Mouse (Mus musculus) spleen, postnatal 14 days (tissue): ENCODE results near the gene BC005624.
A peak's percentile ranks its signal among the peaks of the same experiment; 100 is the strongest.

ENCODE experiments used
- DNase-seq, 2 experiments: peaks; one replicate each; pipeline ENCODE4 v3.0.0; 2021 to 2022; ENCODE audit warnings: low spot score in 2 of 2

The BC005624 gene

DNA sequence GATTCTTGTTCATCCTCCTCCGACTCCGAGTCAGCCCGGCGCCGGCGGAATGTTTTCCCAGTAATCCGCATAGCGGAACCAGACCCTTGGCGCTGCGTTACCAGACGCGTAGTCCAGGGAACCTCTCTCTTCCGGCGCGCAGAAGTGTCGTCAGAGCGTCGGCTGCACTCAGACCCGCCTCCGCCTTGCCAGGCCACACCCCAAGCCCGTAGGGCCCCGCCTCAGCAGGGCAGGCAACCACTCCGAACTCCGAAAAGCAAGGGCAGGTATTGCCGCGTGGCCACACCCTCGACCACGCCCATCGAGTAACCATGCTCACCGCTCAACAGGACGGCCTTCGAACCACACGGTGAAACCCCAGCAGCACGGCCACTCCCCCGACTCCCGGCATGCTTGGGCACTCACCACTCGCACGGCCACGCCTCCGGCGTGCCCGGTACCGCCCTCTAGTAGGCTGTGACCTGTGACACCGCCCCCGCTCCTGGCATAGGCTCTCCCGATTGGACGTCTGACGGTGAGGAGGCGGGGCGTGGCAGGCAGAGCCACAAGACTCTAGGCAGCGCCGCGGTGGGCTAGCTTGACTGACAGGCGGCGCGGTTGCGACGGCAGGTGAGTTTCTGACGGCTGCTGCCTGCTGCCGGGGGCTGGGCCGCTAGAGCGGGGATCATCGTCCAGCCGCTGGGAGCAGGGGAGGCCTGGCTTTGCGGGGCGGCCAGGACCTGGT, at the start of gene BC005624, which contains the start of gene Usp20:
TSS of gene BC005624 (minus strand) at position 412 of the 724 bp plus-strand sequence.
TSS of gene Usp20 (plus strand) at position 490 of the 724 bp plus-strand sequence.
- peak; percentile 98 to 99 for DNase-seq

DNA sequence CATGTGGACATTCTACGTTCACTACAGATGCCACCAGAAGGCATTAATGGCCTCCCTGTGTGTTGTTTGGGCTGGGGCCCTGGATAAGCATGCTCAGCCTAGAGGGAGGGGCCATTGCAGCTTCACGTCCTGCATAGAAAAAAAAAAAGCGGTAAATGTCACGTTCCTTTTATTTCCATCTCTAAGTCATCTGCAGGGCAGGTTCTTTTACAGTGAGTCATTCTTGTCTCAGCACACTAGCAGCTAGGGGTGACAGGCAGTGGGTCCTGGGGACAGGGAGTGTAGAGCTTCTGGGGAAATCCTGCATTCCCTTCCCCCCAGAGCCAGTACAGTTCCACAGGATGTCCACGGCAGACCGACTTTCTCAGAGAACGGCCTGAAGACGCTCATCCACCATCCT, 44.6 kb upstream of the BC005624 start:
- no peak for DNase-seq

DNA sequence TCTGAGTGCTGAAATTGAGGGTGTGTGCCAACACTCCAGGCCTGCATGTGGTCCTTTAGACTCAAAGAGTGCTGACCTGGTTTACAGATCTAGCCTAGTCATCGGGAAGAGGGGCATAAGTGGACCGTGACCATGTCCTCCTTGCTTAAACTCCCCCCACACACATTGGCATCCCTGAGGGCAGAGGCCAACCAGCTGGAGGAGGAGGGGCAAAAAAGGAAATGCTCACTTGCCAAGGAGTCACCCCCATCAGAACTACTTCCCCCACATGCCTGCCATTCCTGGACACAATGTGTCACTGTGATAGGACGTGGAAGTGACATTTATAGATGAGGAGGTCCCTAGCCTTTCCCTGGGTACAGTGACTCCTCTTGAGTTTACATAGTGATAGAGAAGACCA, 43.5 kb upstream of the BC005624 start:
- DNase-seq, result no peak

DNA sequence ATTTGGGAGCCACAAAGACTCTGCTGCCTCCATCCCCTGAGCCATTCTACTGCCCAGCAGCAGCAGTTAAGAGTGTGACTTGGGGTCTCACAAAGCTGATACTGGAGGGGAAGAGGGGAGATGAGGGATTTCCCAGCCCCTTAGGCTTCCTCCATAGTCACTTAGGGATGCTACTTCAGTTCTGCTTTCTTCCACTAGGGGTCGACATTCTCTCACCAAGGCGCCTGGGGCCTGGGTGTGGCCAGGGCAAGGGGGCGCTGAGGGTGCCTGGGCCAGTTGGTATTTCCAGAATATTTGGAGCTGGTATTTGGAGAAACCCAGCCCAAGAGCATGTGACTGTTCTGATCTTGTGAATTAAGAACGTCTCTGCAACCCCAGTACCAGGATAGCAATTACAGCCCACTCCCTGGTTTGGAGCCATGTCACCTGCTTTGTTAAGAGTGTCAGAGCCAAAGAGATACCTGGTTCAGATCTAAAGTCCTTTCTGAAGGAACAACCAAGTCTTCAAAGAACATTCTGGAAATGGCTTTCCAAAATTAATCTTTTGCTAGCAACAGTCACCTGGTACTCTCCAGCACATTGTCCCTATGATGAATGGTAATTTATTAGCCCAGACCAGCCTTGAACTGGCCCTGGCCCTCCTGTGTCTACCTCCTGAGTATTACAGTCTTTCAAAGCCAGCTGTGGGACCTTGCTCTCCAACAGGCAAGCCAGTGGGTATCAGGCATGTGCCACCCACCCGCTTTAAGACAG, 42.8 kb upstream of the BC005624 start:
- peak in 1 of 2 experiments; percentile 56 for DNase-seq

DNA sequence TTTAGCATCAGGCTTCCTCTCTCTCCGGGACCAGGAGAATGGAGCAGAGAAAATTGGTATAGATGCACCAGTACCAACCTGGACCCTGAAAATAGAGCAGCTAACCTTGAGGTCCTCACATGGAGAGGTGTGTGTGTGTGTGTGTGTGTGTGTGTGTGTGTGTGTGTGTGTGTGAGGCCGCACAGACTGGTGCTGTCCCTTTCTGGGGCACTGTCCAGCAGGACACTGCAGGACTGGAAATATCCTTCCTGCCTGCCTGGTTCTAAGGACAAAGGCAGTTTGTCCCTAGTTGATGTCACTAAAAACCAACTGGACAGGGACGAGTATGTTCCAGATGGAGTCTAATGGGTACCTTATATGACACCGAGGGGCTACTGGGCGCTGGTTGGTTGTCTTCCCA, 41.9 kb upstream of the BC005624 start:
- no peak for DNase-seq

DNA sequence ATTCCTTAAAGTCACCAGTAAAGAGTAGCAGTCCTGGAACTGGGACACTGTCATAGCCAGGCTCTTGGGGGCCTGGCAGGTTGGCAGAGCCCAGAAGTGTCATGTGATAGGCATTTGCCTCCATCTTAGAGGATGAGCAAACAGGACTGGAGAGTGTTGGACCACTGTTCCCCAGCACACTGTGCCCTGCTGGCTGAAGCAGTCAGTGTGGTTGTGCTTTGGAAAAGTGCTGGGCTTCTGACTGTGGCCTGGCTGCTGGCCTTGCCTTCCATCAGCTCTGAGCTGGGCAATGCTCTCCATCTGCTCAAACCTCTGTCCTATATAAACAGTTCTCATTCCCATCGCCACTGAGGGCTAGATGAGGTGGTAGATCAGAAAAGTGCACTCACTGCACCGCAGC, 38.2 kb upstream of the BC005624 start:
- DNase-seq, result no peak

DNA sequence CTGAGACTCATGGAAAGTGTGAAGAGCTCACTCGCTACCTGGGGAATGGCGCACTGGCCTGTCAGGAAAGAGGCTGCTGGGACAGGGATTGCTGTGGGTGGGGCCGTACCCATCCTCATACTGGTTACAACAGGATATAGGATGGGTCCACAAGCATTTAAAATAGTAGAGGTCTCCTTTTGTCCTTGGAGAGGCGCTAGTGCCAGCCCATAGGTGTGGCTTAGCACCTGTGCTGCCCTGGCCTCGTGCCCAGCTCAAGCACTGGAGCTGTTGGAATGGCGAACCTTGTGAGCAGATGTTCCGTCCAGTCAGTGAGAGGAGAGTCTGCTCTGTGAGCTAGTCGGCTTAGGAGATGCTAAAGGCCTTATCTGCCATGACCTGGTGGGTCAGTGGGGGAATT, 37.0 kb upstream of the BC005624 start:
- no peak for DNase-seq

DNA sequence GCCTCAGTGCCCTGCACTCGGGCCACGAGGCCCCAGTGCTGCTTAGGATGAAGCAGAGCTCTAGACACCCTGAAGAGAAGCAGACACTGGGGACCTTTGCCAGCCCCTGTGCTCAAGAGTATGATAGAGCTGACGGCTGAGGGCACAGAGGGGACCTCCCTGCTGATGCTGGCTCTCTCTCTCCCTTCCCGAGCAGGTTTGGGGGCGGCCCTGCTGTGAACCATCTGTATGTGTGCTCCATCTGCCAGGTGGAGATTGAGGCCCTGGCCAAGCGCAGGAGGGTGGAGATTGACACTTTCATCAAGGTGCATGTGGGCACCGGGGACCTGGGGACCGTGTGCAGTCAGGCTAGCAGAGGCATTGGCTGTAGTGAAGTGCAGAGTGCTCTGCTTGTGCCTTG, 36.5 kb upstream of the BC005624 start:
- no peak for DNase-seq

DNA sequence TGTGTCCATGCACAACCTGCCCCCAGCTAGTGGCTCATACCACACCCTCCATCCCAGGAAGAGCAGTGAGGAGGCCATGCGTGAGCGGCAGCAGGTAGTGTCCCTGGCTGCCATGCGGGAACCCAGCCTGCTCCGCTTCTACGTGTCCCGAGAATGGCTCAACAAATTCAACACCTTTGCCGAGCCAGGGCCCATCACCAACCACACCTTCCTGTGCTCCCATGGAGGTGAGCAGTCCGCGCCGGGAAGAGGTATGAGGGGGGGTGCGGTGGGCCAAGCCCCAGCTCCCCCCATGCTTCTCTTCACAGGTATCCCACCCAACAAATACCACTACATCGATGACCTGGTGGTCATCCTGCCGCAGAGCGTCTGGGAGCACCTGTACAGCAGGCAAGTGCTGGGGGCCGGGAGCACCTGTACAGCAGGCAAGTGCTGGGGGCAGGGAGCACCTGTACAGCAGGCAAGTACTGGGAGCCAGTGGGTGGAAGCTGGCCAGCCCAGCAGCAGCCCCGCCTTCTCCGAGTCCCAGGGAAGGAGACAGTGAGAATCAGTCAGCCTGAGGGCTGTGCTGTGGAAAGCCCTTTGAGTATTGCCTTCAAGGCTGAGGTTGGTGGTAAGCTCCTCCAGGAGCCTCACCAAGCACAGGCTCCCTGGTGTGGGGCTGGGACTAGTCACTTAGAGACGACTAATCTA, 35.8 kb upstream of the BC005624 start:
- no peak for DNase-seq

DNA sequence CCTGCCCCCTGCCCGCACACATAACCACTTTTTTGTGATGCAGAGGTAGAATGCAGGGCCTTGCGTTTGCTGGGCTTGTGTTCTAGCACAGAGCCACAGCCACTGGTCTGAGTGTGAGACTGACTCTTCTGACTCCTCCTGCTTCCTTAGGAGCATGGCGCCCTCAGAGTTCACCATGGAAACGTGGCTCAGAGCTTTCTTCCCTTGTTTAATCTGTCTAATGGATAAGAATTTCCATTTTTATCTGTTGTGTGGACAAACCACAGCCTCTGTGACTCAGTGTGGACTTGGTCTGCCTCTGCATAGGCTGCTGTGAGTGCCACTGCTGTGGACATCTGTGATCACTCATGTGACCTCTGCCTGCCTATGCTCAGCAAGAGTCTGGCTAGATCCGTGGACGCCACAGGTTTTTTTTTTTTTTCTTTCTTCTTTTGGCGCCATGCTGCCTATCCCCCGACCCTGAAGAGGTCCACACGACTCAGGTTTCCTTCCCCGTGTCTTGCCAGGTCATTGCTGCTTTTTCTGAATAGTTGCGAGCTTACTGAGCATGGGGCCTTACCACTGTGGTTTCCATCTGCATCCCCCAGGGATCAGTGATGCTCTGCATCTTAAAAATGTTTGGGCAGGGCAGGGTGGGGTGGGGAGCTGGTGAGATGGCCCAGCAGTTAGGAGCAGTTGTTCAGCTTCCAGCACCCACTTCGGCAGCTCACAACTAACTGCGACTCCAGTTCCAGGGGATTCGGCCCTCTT, 31.5 kb upstream of the BC005624 start:
- no peak for DNase-seq

DNA sequence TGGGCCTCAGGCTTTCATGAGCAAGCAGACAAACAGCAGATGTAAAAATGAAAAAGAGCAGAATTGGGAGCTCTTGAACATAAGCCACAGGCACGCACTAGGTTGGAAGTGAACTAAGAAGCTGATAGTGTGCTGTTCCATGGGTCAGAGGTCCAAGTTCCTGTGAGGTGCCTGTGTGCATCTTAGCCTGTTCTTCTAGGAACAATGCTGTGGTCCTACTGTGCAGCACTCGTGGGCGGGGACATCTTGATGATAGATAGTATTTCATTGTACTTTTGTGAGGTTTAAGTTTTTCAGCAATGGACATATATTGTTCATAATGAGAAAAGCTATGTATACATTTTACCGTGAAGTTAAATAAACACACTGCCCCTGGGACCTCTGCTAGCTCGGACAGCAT, 25.2 kb upstream of the BC005624 start:
- no peak for DNase-seq

DNA sequence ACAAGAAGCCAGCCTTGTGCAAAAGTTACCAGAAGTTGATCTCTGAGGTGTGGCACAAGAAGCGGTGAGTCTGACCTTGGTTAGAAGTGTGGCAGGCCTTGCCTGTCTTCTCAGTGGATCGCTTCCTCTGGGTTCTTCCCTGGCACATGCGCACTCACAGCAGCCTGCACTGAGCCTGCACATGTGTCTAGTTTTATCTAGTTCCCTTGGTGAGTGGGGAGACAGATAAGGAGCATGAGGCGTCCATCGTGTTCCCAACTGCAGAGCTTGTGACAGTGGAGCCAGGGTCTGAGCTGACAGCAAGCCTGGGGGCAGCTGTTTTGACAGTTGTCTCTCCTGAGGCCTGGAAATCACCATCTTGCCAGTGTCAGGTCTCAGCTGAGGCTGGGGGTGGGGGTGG, 24.4 kb upstream of the BC005624 start:
- peak; percentile 23 to 28 for DNase-seq

DNA sequence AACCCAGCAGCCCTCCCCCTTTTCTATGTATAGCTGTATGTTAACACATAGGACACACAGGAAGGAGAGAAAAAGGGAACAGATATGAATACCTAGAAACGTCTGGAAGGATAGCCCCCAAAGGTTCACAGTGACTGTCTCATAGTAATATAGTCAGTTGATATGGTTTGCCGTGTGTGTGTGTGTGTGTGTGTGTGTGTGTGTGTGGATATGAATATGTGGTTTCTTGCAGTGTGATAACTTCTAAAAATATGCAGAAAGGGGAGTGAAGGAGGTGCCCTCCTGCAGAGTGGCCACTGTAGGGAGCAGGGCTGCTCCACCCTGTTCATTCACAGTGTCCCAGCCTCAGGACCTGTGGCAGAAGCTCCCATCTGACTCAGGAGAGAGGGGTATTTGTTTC, 23.5 kb upstream of the BC005624 start:
- no peak for DNase-seq

DNA sequence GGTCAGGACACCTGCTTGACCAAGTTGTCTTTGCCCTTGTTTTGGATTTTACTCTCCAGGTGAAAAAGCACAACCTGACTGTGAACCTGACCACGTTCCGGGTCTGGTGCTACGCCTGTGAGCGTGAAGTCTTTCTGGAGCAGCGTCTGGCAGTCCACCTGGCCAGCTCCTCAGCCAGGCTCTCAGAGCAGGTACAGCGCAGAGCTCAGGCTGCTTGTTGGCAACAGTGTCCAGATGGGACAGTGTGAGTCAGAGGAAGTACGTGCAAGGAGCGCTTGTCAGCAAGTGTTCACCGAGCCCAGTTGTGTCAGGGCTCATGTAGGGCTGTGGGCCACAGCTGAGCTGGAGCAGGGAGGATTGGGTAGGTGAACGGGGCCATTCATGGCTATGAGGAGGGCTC, 20.9 kb upstream of the BC005624 start:
- no peak for DNase-seq

DNA sequence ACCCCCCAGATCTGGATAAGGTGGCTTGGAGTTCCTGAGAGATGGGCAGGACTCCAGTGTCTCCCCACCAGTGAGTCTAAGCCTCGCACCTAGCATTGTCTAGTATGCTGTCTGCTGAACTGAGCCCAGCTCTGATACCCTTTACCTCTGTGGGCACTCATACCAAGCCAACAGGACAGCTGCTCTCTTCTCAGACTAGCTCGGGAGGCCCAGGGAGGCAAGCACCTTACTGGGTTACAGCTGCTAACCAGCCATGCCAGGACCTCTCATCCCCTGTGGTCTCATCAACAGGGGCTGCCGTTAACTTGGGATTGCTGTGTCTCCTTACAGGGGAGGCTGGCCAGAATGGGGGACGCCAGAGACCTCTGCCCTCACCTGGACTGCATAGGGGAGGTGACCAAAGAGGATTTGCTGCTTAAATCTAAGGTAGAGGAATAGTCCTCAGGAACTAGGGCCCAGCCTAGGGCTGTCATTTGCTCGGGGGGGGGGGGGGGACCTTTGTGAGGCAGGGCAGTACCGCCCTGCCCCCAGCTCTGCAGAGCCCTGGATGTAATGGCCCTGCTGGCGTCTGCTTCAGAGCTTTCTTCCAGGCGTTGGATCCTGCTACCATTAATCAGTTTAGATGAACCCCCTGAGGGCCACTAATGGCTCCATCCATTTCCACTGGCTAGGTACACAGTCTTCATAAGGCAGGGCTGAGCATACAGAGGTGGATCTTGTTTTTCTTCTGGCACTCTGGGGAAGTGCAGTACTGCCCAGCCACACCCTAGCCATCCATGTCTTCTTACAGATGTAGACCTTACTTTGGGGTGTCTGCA, 16.7 kb upstream of the BC005624 start:
- DNase-seq, result no peak

DNA sequence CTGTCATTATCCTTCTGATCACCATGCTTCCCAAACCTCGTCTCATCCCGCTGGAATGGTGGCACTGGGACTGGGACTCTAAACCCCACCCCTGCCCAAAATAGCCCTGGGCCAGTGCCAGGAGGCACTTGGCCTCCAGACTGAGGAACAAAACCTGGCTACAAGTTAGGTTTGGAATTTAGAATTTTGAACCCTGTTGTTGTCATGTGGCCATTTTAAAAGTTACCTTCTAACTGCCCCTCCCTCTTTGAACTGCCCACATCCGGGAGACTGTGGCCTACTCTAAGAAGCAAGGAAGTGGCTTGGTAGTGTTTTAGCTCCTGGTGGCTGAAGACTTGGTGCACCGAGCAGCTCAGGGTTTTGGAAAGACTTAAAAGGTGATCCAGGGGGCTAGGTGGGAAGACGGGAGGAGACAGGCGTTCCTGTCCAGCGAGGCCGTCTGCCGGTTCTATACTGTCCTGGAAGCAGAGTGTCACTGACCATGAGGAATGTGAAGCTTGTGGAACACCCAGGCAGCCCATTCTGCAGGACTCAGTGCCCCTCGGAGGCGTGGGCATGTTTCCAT, 13.5 kb upstream of the BC005624 start:
- DNase-seq, result no peak

DNA sequence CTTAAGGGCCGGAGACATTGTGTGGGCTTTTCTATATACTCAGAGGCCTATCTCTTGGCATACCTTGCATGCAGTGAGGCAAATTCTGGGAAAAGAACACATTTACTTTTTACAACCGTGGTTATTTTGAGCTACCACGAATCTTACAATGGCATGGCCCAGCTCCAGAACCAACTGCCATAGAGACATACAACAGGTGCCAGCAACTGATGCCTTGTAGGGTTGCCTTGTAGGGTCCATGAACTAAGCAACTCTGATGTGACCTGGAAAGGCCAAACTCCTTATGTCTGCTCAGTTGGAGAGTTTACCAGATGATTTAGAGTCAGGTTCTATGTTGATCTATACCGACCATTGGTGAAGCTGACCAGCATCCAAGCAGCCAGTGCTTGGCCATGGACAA, 12.9 kb upstream of the BC005624 start:
- no peak for DNase-seq

DNA sequence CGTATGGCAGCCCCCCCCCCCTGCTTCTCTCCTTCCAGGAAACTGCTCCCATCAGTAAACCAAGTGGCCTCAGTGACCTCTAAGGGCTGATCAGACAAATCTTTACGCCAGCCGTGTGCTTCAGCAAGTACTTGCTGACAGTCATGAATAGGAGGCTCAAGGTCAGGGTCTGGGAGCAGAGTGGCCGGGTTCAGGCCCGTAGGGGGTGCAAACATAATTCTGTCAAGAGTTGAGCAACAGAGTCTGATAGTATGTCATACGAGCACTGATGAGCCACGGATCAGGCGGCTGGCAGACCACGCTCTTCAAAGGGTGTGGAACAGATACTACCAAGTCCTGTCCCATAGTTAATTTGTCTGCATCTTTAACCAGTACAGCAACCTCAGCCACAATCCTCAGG, 8.2 kb upstream of the BC005624 start:
- DNase-seq, result no peak

DNA sequence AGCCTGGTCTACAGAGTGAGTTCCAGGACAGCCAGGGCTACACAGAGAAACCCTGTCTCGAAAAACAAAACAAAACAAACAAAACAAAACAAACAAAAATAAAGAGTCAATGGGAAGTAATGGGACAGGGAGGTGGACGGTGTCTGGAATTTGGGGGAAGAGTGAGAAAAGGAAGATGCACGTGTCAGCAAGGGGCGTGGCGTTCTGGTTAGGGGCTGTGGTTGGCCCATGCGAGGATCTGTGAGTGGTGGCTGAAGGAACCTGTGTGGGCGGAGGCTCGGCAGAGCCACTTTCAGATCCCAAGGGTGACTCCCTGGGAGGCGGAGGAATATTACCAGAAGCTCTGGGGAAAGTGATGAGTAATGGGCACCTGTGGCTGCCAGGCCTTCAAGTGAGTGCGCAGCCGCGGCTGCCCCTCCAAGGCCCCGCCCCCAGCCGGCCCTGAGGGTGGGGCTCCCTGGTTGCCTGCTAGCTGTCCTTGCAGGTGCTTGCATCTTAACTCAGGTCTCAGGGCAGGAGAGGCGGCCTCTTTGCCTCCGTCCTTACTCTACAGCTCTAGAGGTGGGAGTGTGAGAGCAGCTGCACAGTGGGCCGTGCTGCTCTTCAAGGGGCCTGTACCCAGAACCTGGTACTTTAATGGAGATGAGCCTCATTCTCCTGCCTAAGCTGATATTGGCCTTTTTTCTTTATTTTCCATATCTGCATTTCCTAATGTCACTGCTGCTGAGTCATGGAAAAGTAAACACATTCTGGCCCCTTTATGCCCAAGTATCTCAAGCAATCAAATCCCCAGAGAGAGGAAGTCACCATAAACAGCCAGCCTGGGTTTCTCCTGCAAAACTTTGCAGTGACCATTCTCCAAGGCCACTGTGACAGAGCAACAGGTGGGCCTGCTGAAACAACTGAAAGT, 3.4 kb upstream of the BC005624 start:
- peak in 1 of 2 experiments; percentile 24 for DNase-seq

DNA sequence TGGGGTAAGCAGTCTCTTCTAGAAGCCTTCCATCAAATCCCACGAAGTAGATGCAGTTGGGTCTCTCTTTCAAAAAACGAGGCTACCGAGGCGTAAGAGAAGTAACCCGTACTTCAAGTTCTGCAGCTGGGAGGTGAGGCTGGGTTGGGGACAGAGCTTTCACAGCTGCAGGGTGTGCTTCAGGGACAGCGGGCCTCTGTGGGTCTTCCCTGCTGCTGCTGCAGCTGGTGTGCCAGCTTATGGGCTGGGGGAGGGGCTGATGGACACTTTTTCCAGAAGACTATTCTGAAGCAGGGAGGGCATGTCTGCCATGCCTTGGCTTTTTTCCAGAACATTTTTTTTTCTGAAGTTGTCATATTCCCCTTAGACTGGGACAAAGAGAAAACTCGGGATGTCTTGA, 1.0 kb upstream of the BC005624 start:
- DNase-seq, result no peak
